Mouse (Mus musculus) gastrocnemius, postnatal 14 days (tissue): ENCODE data around the gene 4930562C15Rik. TPM values are rescaled to one million over a fixed set of nuclear protein-coding genes. Genes with fewer than 3 reads are reported as not detected.
"Not testable (repeated sequence)": the region's sequence is repeated elsewhere in the genome, so short reads cannot be mapped to it uniquely, and the experiment has no call there.

Source experiments
- DNase-seq: peaks from one replicate; pipeline ENCODE4 v3.0.0; 2021; ENCODE audit warnings: mixed read lengths
- intact Hi-C: fragments of 180-260 bp; cut with DNase I; formaldehyde crosslinking; loops from one replicate; pipeline ENCODE4 v1.15.1; 2025; ENCODE audit warnings: low total_unique reads
- long read RNA-seq, 2 experiments: library from polyadenylated mRNA; stranded (forward); transcript quantifications; one replicate each; pipeline ENCODE4 v2.0.0; 2021
- total RNA-seq, 2 experiments: library from RNA; stranded (reverse); gene quantifications; 2 replicates each; pipeline ENCODE4 v1.2.3; 2021

Gene 4930562C15Rik
- not detected for total RNA-seq
- long read RNA-seq, experiment 1 = 0 reads
- long read RNA-seq, experiment 2 = 0 reads

- no peak for DNase-seq
- intact Hi-C loops = no loop called here
Observed at GRCm38 (mm10) chr16:4835191-4835590, at the start of gene 4930562C15Rik. TSS of gene 4930562C15Rik (plus strand) at chr16:4835416.

- no peak for DNase-seq
- intact Hi-C loops = no loop called here
Observed at GRCm38 (mm10) chr16:4785706-4786105, 49.5 kb upstream of the 4930562C15Rik start.

- intact Hi-C loops = no loop called here
- DNase-seq = no peak
Observed at GRCm38 (mm10) chr16:4788176-4788575, 47.0 kb upstream of the 4930562C15Rik start.

GRCm38 (mm10) chr16:4789311-4789768, 45.9 kb upstream of the 4930562C15Rik start:
- intact Hi-C loops = no loop called here
- DNase-seq = no peak

GRCm38 (mm10) chr16:4789810-4790559, 45.2 kb upstream of the 4930562C15Rik start, which contains the start of gene Cdip1:
TSS of gene Cdip1 (minus strand) at chr16:4790292.
- intact Hi-C loops = loop anchor here (10.0 kb wide), 1 partner anchor 85 kb away; no protein-coding TSS in a partner anchor

GRCm38 (mm10) chr16:4791332-4791731, 43.9 kb upstream of the 4930562C15Rik start:
- DNase-seq = no peak
- intact Hi-C loops = loop anchor here (10.0 kb wide), 1 partner anchor 87 kb away; no protein-coding TSS in a partner anchor

More at GRCm38 (mm10) chr16:4789810-4790559, 45.2 kb upstream of the 4930562C15Rik start, which contains the start of gene Cdip1:
- peak; percentile 94 for DNase-seq

- intact Hi-C loops = loop anchor here (10.0 kb wide), 1 partner anchor 92 kb away; no protein-coding TSS in a partner anchor
- no peak for DNase-seq
Observed at GRCm38 (mm10) chr16:4796631-4797030, 38.6 kb upstream of the 4930562C15Rik start.

GRCm38 (mm10) chr16:4818349-4818748, 16.9 kb upstream of the 4930562C15Rik start:
- intact Hi-C loops = no loop called here
- DNase-seq = no peak

GRCm38 (mm10) chr16:4824466-4824865, 10.8 kb upstream of the 4930562C15Rik start:
- intact Hi-C loops, DNase-seq: not testable (repeated sequence)

- intact Hi-C loops = no loop called here
- DNase-seq = no peak
Observed at GRCm38 (mm10) chr16:4827639-4828038, 7.6 kb upstream of the 4930562C15Rik start.

- no peak for DNase-seq
- intact Hi-C loops = no loop called here
Observed at GRCm38 (mm10) chr16:4829271-4829900, 5.8 kb upstream of the 4930562C15Rik start.

- DNase-seq = no peak
- intact Hi-C loops = no loop called here
Observed at GRCm38 (mm10) chr16:4831650-4832419, 3.4 kb upstream of the 4930562C15Rik start.

- intact Hi-C loops = no loop called here
- no peak for DNase-seq
Observed at GRCm38 (mm10) chr16:4833858-4834257, 1.4 kb upstream of the 4930562C15Rik start.

GRCm38 (mm10) chr16:4837631-4838030, 2.4 kb downstream of the 4930562C15Rik start:
- no peak for DNase-seq
- intact Hi-C loops = no loop called here

- intact Hi-C loops = no loop called here
- DNase-seq = no peak
Observed at GRCm38 (mm10) chr16:4839552-4839951, 4.3 kb downstream of the 4930562C15Rik start.

GRCm38 (mm10) chr16:4840231-4840630, 5.0 kb downstream of the 4930562C15Rik start:
- intact Hi-C loops = no loop called here
- DNase-seq = no peak

- intact Hi-C loops = no loop called here
- no peak for DNase-seq
Observed at GRCm38 (mm10) chr16:4847041-4847440, 11.8 kb downstream of the 4930562C15Rik start.

GRCm38 (mm10) chr16:4848090-4848489, 12.9 kb downstream of the 4930562C15Rik start:
- intact Hi-C loops = no loop called here
- DNase-seq = no peak

GRCm38 (mm10) chr16:4850361-4850760, 15.1 kb downstream of the 4930562C15Rik start:
- intact Hi-C loops = no loop called here
- peak; percentile 45 for DNase-seq
